Mouse (Mus musculus) E14TG2a.4 (cell line): ENCODE data around the gene 1700029I15Rik.

Source experiments
- CTCF ChIP-seq: conservative IDR thresholded peaks from 2 replicates; pipeline ENCODE4 v1.5.1; 2014; ENCODE audit warnings: low read length
- POU5F1 ChIP-seq: IDR thresholded peaks from 2 replicates; pipeline ENCODE4 v1.6.1; 2014; ENCODE audit warnings: low read length, borderline replicate concordance

GRCm38 (mm10) chr2:92408309-92409045 is 26.1 kb downstream of the 1700029I15Rik start:
- TF ChIP-seq POU5F1 (no peak), CTCF (no peak)
